Mouse (Mus musculus): ENCODE data around the gene Bcl2l11. TPM values are rescaled to one million over a fixed set of nuclear protein-coding genes. Genes with fewer than 3 reads are reported as not detected.

Bcl2l11 gene
- polyA plus RNA-seq, 1 experiment from 2014 or later = 28.8 TPM

GRCm38 (mm10) chr2:128158734-128159410 is 33.0 kb downstream of the Bcl2l11 start:
- Histone ChIP-seq H3K4me2 (ENCODE audit: low read depth, low read length) (no peak overlapping the region), H3K9ac (ENCODE audit: low read length) (no peak overlapping the region), H3K4me3 (ENCODE audit: low read length) (no peak overlapping the region), H3K4me1 (replicated peaks; ENCODE audit: control insufficient read depth, insufficient read depth, low read length) (peaks cover 47% of the 10 kb centered on the region), H3K27ac (ENCODE audit: low read length) (peak overlapping the region; percentile 69), H3K9me3 (ENCODE audit: control insufficient read depth, low read length) (no peaks in the 10 kb centered on the region), H3K36me3 (ENCODE audit: control insufficient read depth, insufficient read depth, low read length) (peaks cover 6% of the 10 kb centered on the region), H3K27me3 (ENCODE audit: control insufficient read depth, insufficient read depth, low read depth, low read length) (no peaks in the 10 kb centered on the region)
- WGBS = 29% methylated on average over 17 of the region's 17 CpGs
- ATAC-seq (ENCODE audit: low read depth) = peak; percentile 59

DNA sequence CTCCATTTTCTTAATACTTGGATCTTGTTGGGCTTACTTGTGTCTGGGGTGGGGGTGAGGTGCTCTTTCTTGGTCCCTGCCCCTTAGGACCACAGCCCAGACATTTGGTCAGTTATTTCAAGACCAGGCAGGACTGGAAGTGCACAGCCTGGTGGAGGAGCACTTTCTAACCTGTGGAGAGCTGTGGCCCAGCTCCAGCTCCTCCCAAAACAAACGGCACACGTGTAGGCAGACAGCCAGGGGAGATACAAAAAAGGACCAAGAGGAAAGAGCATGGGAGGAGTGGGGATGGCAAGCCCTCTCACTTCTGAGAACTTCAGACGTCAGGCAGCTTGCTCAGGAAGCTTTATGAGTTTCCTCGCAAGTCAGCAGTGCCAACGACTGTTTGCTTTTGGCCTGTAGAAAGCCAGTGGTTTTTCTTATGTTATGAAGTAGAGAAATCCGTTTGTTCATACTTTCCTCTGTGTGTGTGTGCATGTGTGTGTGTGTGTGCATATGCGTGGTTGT is 33.8 kb downstream of the Bcl2l11 start:
- no peaks in the 10 kb centered on the region for H3K27me3 ChIP-seq (ENCODE audit: control insufficient read depth, insufficient read depth, low read depth, low read length)
- peaks cover 47% of the 10 kb centered on the region for H3K4me1 ChIP-seq (replicated peaks; ENCODE audit: control insufficient read depth, insufficient read depth, low read length)
- no peak overlapping the region for H3K9ac ChIP-seq (ENCODE audit: low read length)
- H3K9me3 ChIP-seq (ENCODE audit: control insufficient read depth, low read length) = no peaks in the 10 kb centered on the region
- no peak overlapping the region for H3K4me3 ChIP-seq (ENCODE audit: low read length)
- WGBS = 41% methylated on average over 7 of the region's 7 CpGs
- H3K4me2 ChIP-seq (ENCODE audit: low read depth, low read length) = no peak overlapping the region
- H3K27ac ChIP-seq (ENCODE audit: low read length) = peak overlapping the region; percentile 69
- peaks cover 6% of the 10 kb centered on the region for H3K36me3 ChIP-seq (ENCODE audit: control insufficient read depth, insufficient read depth, low read length)
- ATAC-seq (ENCODE audit: low read depth) = no peak

DNA sequence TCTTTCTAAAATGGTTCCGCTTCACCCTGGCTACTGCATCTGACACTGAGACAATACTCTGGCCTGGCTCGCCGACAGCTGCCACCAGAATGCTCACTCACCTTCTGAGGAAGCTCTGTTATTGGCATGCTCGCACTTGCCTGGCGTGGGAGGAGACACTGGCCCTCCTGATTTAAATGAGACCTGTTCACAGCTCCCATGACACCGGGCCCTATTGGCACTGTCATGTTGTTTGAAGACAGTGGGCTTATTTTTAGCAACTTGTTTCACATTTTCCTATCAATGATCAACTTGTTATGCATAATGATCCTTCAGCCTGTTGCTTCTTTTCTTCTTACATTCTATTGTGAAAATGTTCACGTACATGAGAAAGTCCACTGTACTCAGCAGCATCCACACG is 37.3 kb downstream of the Bcl2l11 start:
- ATAC-seq (ENCODE audit: low read depth) = no peak
- H3K4me3 ChIP-seq (ENCODE audit: low read length) = no peak overlapping the region
- peaks cover 24% of the 10 kb centered on the region for H3K4me1 ChIP-seq (replicated peaks; ENCODE audit: control insufficient read depth, insufficient read depth, low read length)
- peaks cover 4% of the 10 kb centered on the region for H3K36me3 ChIP-seq (ENCODE audit: control insufficient read depth, insufficient read depth, low read length)
- H3K27me3 ChIP-seq (ENCODE audit: control insufficient read depth, insufficient read depth, low read depth, low read length) = no peaks in the 10 kb centered on the region
- 84% methylated on average over 8 of the region's 8 CpGs for WGBS
- no peak overlapping the region for H3K9ac ChIP-seq (ENCODE audit: low read length)
- H3K4me2 ChIP-seq (ENCODE audit: low read depth, low read length) = no peak overlapping the region
- H3K9me3 ChIP-seq (ENCODE audit: control insufficient read depth, low read length) = no peaks in the 10 kb centered on the region
- H3K27ac ChIP-seq (ENCODE audit: low read length) = no peak overlapping the region

- H3K4me1 ChIP-seq (replicated peaks; ENCODE audit: control insufficient read depth, insufficient read depth, low read length) = peaks cover 9% of the 10 kb centered on the region
- H3K27ac ChIP-seq (ENCODE audit: low read length) = no peak overlapping the region
- peaks cover under 1% of the 10 kb centered on the region; the same call in 1 of the 2 replicates for H3K36me3 ChIP-seq (ENCODE audit: control insufficient read depth, insufficient read depth, low read length)
- no peak overlapping the region for H3K9ac ChIP-seq (ENCODE audit: low read length)
- no peaks in the 10 kb centered on the region for H3K27me3 ChIP-seq (ENCODE audit: control insufficient read depth, insufficient read depth, low read depth, low read length)
- peak; percentile 43; the same call in 1 of the 2 replicates for ATAC-seq (ENCODE audit: low read depth)
- no peak overlapping the region for H3K4me3 ChIP-seq (ENCODE audit: low read length)
- WGBS = 54% methylated on average over 13 of the region's 13 CpGs
- H3K9me3 ChIP-seq (ENCODE audit: control insufficient read depth, low read length) = no peaks in the 10 kb centered on the region
- no peak overlapping the region for H3K4me2 ChIP-seq (ENCODE audit: low read depth, low read length)
Observed at GRCm38 (mm10) chr2:128166623-128167423, 41.0 kb downstream of the Bcl2l11 start.

- WGBS = 93% methylated on average over 12 of the region's 12 CpGs
- H3K4me2 ChIP-seq (ENCODE audit: low read depth, low read length) = no peak overlapping the region
- no peaks in the 10 kb centered on the region for H3K27me3 ChIP-seq (ENCODE audit: control insufficient read depth, insufficient read depth, low read depth, low read length)
- ATAC-seq (ENCODE audit: low read depth) = no peak
- H3K9ac ChIP-seq (ENCODE audit: low read length) = no peak overlapping the region
- H3K9me3 ChIP-seq (ENCODE audit: control insufficient read depth, low read length) = no peaks in the 10 kb centered on the region
- no peak overlapping the region for H3K4me3 ChIP-seq (ENCODE audit: low read length)
- H3K27ac ChIP-seq (ENCODE audit: low read length) = no peak overlapping the region
- H3K4me1 ChIP-seq (replicated peaks; ENCODE audit: control insufficient read depth, insufficient read depth, low read length) = peaks cover 9% of the 10 kb centered on the region
- no peaks in the 10 kb centered on the region for H3K36me3 ChIP-seq (ENCODE audit: control insufficient read depth, insufficient read depth, low read length)
Observed at GRCm38 (mm10) chr2:128167930-128168329, 42.1 kb downstream of the Bcl2l11 start.

DNA sequence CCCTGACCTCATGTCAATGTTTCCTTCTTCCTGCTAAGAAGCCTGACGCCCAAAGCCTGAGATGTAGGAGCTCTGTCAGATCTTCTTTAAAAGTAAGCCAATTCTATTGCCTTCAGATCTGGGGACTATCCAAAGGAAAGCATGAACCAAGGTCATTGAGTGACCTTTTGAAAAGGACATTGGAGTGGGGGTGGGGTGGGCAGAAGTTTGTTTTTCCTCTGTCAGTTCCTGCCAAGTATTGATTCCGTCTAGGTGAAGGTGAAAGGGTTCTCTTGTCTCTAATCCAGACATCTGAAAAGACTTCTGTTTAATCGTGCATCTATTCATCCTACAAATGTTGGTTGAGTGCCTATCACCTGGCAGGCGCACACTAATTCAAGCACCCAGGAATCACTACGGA is 43.6 kb downstream of the Bcl2l11 start:
- H3K9me3 ChIP-seq (ENCODE audit: control insufficient read depth, low read length) = no peaks in the 10 kb centered on the region
- ATAC-seq (ENCODE audit: low read depth) = no peak
- 51% methylated on average over 5 of the region's 5 CpGs for WGBS

GRCm38 (mm10) chr2:128169972-128170371 is 44.1 kb downstream of the Bcl2l11 start:
- Histone ChIP-seq H3K4me2 (ENCODE audit: low read depth, low read length) (no peak overlapping the region), H3K27me3 (ENCODE audit: control insufficient read depth, insufficient read depth, low read depth, low read length) (no peaks in the 10 kb centered on the region), H3K9ac (ENCODE audit: low read length) (no peak overlapping the region), H3K36me3 (ENCODE audit: control insufficient read depth, insufficient read depth, low read length) (no peaks in the 10 kb centered on the region), H3K9me3 (ENCODE audit: control insufficient read depth, low read length) (no peaks in the 10 kb centered on the region), H3K4me3 (ENCODE audit: low read length) (no peak overlapping the region), H3K27ac (ENCODE audit: low read length) (no peak overlapping the region), H3K4me1 (replicated peaks; ENCODE audit: control insufficient read depth, insufficient read depth, low read length) (peaks cover 16% of the 10 kb centered on the region)
- WGBS = 34% methylated on average over 11 of the region's 11 CpGs
- no peak for ATAC-seq (ENCODE audit: low read depth)

More for the DNA sequence above, 43.6 kb downstream of the Bcl2l11 start:
- Histone ChIP-seq H3K4me1 (replicated peaks; ENCODE audit: control insufficient read depth, insufficient read depth, low read length) (peaks cover 11% of the 10 kb centered on the region), H3K27ac (ENCODE audit: low read length) (no peak overlapping the region), H3K4me3 (ENCODE audit: low read length) (no peak overlapping the region), H3K27me3 (ENCODE audit: control insufficient read depth, insufficient read depth, low read depth, low read length) (no peaks in the 10 kb centered on the region), H3K4me2 (ENCODE audit: low read depth, low read length) (no peak overlapping the region), H3K36me3 (ENCODE audit: control insufficient read depth, insufficient read depth, low read length) (no peaks in the 10 kb centered on the region), H3K9ac (ENCODE audit: low read length) (no peak overlapping the region)

DNA sequence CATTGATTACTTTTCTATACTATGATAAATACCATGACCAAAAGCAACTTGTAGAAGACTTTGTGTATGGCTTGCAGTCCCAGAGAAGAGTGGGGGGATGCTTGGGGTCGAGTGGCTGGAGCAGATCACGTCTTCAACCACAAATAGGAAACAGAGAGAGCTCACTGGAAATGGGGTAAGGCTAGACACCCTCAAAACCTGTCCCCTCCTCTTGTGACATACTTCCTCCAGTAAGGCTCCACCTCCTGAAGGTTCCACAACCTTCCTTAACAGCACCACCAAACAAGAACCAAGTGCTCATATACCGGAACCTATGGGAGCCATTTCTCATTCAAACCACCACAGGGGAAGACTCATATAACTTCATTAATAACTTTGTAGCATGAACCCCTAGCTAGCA is 44.8 kb downstream of the Bcl2l11 start:
- Histone ChIP-seq H3K27ac (ENCODE audit: low read length) (no peak overlapping the region), H3K4me1 (replicated peaks; ENCODE audit: control insufficient read depth, insufficient read depth, low read length) (peaks cover 16% of the 10 kb centered on the region), H3K9me3 (ENCODE audit: control insufficient read depth, low read length) (no peaks in the 10 kb centered on the region), H3K27me3 (ENCODE audit: control insufficient read depth, insufficient read depth, low read depth, low read length) (no peaks in the 10 kb centered on the region), H3K4me2 (ENCODE audit: low read depth, low read length) (no peak overlapping the region), H3K9ac (ENCODE audit: low read length) (no peak overlapping the region), H3K36me3 (ENCODE audit: control insufficient read depth, insufficient read depth, low read length) (no peaks in the 10 kb centered on the region), H3K4me3 (ENCODE audit: low read length) (no peak overlapping the region)
- ATAC-seq (ENCODE audit: low read depth) = no peak
- whole genome bisulfite sequencing = 93% methylated on average over 3 of the region's 3 CpGs

DNA sequence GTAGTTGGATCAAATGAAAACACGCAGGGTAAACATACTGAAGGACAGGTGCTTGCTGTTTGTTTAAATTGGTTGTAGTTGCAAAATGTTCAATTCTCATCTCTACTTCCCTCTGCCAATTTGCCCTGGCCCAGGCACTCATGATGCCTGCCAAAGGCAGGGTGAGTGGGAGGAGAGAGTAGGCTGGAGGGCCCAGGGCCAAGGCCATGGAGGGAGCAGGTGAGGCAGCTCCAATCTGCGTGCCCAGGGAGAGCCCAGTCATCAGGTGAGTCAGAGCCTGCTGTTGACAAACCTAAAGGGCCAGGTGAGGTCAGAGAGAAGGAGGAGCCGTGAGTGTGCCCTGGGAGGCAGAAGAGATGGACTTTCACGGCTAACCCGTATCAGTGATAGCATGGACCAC is 46.4 kb downstream of the Bcl2l11 start:
- no peaks in the 10 kb centered on the region for H3K9me3 ChIP-seq (ENCODE audit: control insufficient read depth, low read length)
- no peak overlapping the region for H3K4me3 ChIP-seq (ENCODE audit: low read length)
- no peaks in the 10 kb centered on the region for H3K36me3 ChIP-seq (ENCODE audit: control insufficient read depth, insufficient read depth, low read length)
- ATAC-seq (ENCODE audit: low read depth) = peak; percentile 46; the same call in 1 of the 2 replicates
- no peaks in the 10 kb centered on the region for H3K27me3 ChIP-seq (ENCODE audit: control insufficient read depth, insufficient read depth, low read depth, low read length)
- 90% methylated on average over 5 of the region's 5 CpGs for WGBS
- H3K9ac ChIP-seq (ENCODE audit: low read length) = no peak overlapping the region
- H3K4me2 ChIP-seq (ENCODE audit: low read depth, low read length) = no peak overlapping the region
- peaks cover 18% of the 10 kb centered on the region for H3K4me1 ChIP-seq (replicated peaks; ENCODE audit: control insufficient read depth, insufficient read depth, low read length)
- no peak overlapping the region for H3K27ac ChIP-seq (ENCODE audit: low read length)

Measured in lung, embryonic 16.5 days (tissue).